Mouse (Mus musculus): ENCODE data around the gene Nr1h3. TPM values are rescaled to one million over a fixed set of nuclear protein-coding genes. Genes with fewer than 3 reads are reported as not detected.
"Not testable (repeated sequence)": the region's sequence is repeated elsewhere in the genome, so short reads cannot be mapped to it uniquely, and the experiment has no call there.

Gene Nr1h3
- polyA plus RNA-seq, 1 experiment from 2014 or later = 22.7 TPM

DNA sequence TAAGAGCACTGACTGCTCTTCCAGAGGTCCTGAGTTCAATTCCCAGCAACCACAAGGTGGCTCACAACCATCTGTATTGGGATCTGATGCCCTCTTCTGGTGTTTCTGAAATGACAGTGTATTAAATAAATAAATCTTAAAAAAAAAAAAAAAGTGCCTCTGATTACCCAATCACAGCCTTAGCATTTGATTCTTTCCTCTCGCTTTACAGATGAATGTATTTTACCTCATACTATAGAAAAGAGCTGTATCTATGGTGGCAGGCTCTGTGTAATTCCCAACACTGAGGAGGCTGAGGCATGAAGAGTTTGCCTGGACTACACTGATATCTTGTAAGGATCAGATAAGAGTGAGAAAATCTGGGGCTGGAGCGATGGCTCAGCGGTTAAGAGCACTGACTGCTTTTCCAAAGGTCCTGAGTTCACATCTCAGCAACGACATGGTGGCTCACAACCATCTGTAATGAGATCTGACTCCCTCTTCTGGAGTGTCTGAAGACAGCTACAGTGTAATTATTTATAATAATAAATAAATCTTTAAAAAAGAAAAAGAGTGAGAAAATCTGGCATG lies 35.0 kb upstream of the Nr1h3 start:
- not testable (repeated sequence) for H3K9ac ChIP-seq (ENCODE audit: low read depth, low read length); H3K4me1 ChIP-seq (replicated peaks; ENCODE audit: control insufficient read depth, insufficient read depth, low read length); H3K36me3 ChIP-seq (ENCODE audit: control insufficient read depth, insufficient read depth); H3K27me3 ChIP-seq (replicated peaks; ENCODE audit: control insufficient read depth, insufficient read depth, low read length); H3K9me3 ChIP-seq (ENCODE audit: control insufficient read depth)
- H3K4me2 ChIP-seq (replicated peaks; ENCODE audit: low read depth) = peak overlapping the region; percentile 94
- H3K27ac ChIP-seq (ENCODE audit: low read depth, low read length) = peak overlapping the region; percentile 73; the same call in 1 of the 2 replicates
- TF ChIP-seq CTCF (IDR thresholded peaks at IDR 0.05; ENCODE audit: low read depth) = peak; percentile 53
- peak; percentile 44 for ATAC-seq
- WGBS = 12% methylated on average over 4 of the region's 4 CpGs
- H3K4me3 ChIP-seq (ENCODE audit: low read depth, low read length) = peak overlapping the region; percentile 56

DNA sequence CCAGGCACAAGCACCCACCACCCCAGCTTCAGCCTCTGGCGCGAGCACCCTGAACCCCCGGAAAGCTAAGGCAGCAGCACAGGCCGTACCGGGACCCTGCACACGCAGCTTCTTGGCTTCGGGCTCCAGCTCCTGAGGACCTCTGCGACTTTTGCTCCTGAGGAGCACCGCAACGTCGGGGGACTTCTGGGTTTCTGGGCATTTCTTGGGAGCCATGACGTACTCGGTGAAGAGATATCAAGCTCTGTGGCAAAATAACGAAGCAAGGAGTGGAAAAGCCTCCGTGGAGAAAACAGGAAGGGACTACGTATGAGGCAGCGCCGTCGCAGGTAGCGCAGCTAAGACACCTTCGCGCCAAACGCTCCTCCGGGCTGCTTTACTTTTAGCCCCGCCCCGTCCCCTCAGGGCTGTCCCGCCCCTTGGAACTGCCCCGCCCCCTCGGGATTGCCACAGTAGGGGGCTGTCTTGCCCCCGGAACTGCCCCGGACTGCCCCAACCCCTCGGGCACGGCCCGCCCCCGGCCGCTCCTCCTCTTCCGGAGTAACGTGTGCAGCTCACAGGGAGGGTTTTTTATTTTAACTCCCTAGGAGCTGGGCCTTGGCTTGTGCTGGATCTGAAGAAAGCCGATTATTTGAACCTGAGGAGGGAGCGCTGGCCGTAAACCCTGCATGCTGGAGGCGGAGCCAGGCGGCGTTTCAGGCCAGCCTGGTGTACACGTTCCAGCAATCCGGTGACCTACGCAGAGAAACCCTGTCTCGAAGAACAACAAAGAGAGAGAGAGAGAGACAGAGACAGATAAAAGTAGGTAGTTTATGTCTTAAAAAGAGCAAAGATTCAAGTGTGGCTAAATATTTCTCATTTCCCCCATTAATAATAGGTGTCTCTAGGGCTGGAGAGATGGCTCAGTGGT lies 34.2 kb upstream of the Nr1h3 start, which contains the start of gene Ddb2:
Gene Ddb2, minus strand, starts transcription at position 382 of the 910 bp plus-strand sequence.
- Histone ChIP-seq H3K9ac (ENCODE audit: low read depth, low read length) (peak within 1 kb of the TSS; percentile 74), H3K4me1 (replicated peaks; ENCODE audit: control insufficient read depth, insufficient read depth, low read length) (no peaks in the 10 kb centered on the region), H3K27ac (ENCODE audit: low read depth, low read length) (peak within 1 kb of the TSS; percentile 73), H3K4me3 (ENCODE audit: low read depth, low read length) (peak within 1 kb of the TSS; percentile 56), H3K27me3 (replicated peaks; ENCODE audit: control insufficient read depth, insufficient read depth, low read length) (no peaks in the 10 kb centered on the region), H3K36me3 (ENCODE audit: control insufficient read depth, insufficient read depth) (peaks cover 6% of the 10 kb centered on the region; the same call in 1 of the 2 replicates), H3K9me3 (ENCODE audit: control insufficient read depth) (no peaks in the 10 kb centered on the region), H3K4me2 (replicated peaks; ENCODE audit: low read depth) (peak within 1 kb of the TSS; percentile 94)
- no peak; the same call in 1 of the 2 replicates for TF ChIP-seq CTCF (IDR thresholded peaks at IDR 0.05; ENCODE audit: low read depth)
- peak; percentile 99 for ATAC-seq
- WGBS = under 1% methylated on average over 48 of the region's 48 CpGs

DNA sequence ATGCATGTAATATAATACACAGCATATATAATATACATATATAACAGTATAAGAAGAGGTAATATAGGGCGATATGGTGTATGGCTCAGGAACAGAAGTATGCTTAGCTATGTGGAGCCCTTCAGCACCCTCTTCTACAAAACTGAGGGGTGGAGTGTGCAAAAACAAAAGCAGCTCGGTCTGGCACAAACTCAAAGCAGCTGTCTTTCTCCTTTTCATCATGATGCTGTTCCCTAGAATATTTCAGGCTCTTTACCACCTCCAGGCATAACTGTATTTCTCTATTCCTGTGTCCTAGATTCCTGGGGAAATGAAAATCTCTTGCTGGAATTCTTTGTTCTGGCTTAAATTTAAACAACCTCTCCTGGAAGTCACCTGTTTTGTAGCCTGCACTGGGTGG lies 27.1 kb upstream of the Nr1h3 start:
- Histone ChIP-seq H3K27me3 (replicated peaks; ENCODE audit: control insufficient read depth, insufficient read depth, low read length) (no peaks in the 10 kb centered on the region), H3K36me3 (ENCODE audit: control insufficient read depth, insufficient read depth) (peaks cover 6% of the 10 kb centered on the region; the same call in 1 of the 2 replicates), H3K9ac (ENCODE audit: low read depth, low read length) (no peak overlapping the region), H3K27ac (ENCODE audit: low read depth, low read length) (no peak overlapping the region), H3K9me3 (ENCODE audit: control insufficient read depth) (no peaks in the 10 kb centered on the region), H3K4me1 (replicated peaks; ENCODE audit: control insufficient read depth, insufficient read depth, low read length) (no peaks in the 10 kb centered on the region), H3K4me2 (replicated peaks; ENCODE audit: low read depth) (no peak overlapping the region), H3K4me3 (ENCODE audit: low read depth, low read length) (no peak overlapping the region)
- TF ChIP-seq CTCF (IDR thresholded peaks at IDR 0.05; ENCODE audit: low read depth) = no peak
- 89% methylated on average over 2 of the region's 2 CpGs for WGBS
- ATAC-seq = no peak

DNA sequence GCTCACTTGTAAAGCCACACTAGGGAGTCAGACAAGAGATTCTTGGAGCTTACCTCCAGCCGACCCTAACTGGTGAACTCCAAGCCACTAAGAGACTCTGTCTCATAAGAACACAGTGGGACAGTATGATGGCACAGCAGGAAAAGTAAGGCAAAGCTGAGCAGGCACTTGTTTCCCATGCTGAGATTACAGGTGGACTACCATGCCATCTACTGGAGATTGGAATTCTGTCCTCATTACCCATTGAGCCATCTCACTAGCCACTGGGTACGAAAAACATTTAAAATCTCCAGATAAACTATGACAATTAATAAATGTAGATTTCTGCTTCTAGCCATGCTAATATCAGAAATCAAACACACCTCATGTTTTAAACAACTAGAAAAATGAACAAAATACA lies 21.0 kb upstream of the Nr1h3 start:
- Histone ChIP-seq H3K4me1 (replicated peaks; ENCODE audit: control insufficient read depth, insufficient read depth, low read length) (no peaks in the 10 kb centered on the region), H3K9me3 (ENCODE audit: control insufficient read depth) (no peaks in the 10 kb centered on the region), H3K9ac (ENCODE audit: low read depth, low read length) (no peak overlapping the region), H3K4me3 (ENCODE audit: low read depth, low read length) (no peak overlapping the region), H3K36me3 (ENCODE audit: control insufficient read depth, insufficient read depth) (no peaks in the 10 kb centered on the region), H3K27ac (ENCODE audit: low read depth, low read length) (no peak overlapping the region), H3K27me3 (replicated peaks; ENCODE audit: control insufficient read depth, insufficient read depth, low read length) (no peaks in the 10 kb centered on the region), H3K4me2 (replicated peaks; ENCODE audit: low read depth) (no peak overlapping the region)
- peak; percentile 51 for TF ChIP-seq CTCF (IDR thresholded peaks at IDR 0.05; ENCODE audit: low read depth)
- 87% methylated on average over 2 of the region's 2 CpGs for WGBS
- no peak for ATAC-seq

DNA sequence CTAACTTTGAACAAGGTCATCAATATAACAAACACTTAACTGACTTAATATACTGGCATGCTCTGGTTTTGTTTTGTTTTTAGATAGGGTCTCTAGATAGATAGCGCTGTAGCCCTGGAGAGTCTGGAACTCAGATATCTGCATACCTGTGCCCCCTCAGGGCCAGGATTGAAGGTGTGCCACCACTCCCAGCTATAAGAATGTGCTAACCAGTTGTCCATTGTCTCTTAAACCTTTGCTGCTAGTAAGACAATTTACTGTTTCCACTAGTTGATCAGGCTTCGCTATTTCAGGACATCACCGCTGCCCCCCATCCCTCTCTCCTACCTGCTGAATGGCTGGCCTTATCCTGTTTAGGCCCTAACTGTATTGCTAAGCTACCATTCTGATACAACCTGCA lies 17.9 kb upstream of the Nr1h3 start:
- TF ChIP-seq CTCF (IDR thresholded peaks at IDR 0.05; ENCODE audit: low read depth) = no peak
- Histone ChIP-seq H3K9me3 (ENCODE audit: control insufficient read depth) (no peaks in the 10 kb centered on the region), H3K4me1 (replicated peaks; ENCODE audit: control insufficient read depth, insufficient read depth, low read length) (no peaks in the 10 kb centered on the region), H3K27ac (ENCODE audit: low read depth, low read length) (no peak overlapping the region), H3K36me3 (ENCODE audit: control insufficient read depth, insufficient read depth) (peaks cover 12% of the 10 kb centered on the region; the same call in 1 of the 2 replicates), H3K9ac (ENCODE audit: low read depth, low read length) (no peak overlapping the region), H3K27me3 (replicated peaks; ENCODE audit: control insufficient read depth, insufficient read depth, low read length) (no peaks in the 10 kb centered on the region), H3K4me2 (replicated peaks; ENCODE audit: low read depth) (no peak overlapping the region), H3K4me3 (ENCODE audit: low read depth, low read length) (no peak overlapping the region)
- no peak for ATAC-seq
- 93% methylated on average over 3 of the region's 3 CpGs for WGBS

DNA sequence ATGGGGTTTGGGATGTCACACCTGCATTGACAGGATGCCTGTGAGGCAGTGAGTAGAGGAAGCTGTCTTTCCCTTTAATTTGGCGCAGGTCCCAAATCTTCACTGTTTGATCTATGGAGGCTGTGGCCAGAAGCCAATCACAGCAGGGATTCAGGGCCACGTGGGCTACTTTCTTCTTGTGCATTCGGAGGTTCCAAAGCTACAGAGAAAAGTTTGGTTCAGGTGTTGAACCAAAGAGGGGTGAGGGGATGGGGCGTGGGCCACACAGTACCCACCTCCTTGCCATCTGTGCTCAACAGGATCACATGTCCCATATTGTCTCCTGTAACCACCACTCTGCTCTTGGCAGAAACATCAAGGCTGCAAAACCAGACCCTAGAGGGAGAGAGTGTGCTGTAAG lies 14.4 kb upstream of the Nr1h3 start:
- ATAC-seq = no peak
- WGBS = 73% methylated on average over 4 of the region's 4 CpGs

More for the DNA sequence above, 14.4 kb upstream of the Nr1h3 start:
- no peak for TF ChIP-seq CTCF (IDR thresholded peaks at IDR 0.05; ENCODE audit: low read depth)
- Histone ChIP-seq H3K36me3 (ENCODE audit: control insufficient read depth, insufficient read depth) (peaks cover 24% of the 10 kb centered on the region), H3K27ac (ENCODE audit: low read depth, low read length) (no peak overlapping the region), H3K9me3 (ENCODE audit: control insufficient read depth) (no peaks in the 10 kb centered on the region), H3K4me1 (replicated peaks; ENCODE audit: control insufficient read depth, insufficient read depth, low read length) (no peaks in the 10 kb centered on the region), H3K4me3 (ENCODE audit: low read depth, low read length) (no peak overlapping the region), H3K9ac (ENCODE audit: low read depth, low read length) (no peak overlapping the region), H3K4me2 (replicated peaks; ENCODE audit: low read depth) (no peak overlapping the region), H3K27me3 (replicated peaks; ENCODE audit: control insufficient read depth, insufficient read depth, low read length) (no peaks in the 10 kb centered on the region)

All from intestine, postnatal 0 days (tissue).